Mouse (Mus musculus): ENCODE data around the gene Gba. TPM values are rescaled to one million over a fixed set of nuclear protein-coding genes. Genes with fewer than 3 reads are reported as not detected.

The Gba gene
- polyA plus RNA-seq, 1 experiment from 2014 or later: 48.8 TPM

DNA sequence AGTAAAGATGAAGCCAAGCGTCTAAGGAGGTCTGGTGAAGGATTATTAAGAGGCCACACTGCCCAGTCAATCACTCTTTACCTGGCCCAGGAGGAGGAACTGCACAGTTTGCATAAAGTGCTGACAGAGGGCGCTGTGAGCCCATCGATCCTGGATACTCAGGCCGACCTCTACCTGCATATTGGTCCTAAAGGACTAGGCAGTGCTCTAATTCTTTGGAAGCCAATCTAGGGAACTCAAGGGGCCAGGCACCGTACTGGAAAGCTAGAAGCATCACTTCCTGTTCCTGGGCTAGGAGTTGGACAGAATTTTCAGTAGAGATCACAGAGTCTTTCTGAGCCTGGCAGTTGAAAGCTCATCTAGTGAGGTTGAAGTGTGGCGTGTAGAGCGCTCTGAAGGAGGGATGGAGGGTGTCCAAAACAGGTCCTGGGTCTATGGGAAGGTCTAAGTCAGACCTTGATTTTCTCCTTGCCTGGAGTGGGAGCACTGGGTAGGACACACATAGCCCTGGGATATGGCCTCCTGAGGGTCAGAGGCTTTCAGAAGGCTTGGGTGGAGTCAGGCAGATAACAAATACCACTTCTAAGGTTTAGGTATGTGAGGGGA, 47.8 kb downstream of the Gba start:
- Histone ChIP-seq H3K27ac (no peak overlapping the region), H3K4me3 (replicated peaks; ENCODE audit: low read length) (no peak overlapping the region), H3K27me3 (ENCODE audit: control insufficient read depth, insufficient read depth, low read length) (no peaks in the 10 kb centered on the region), H3K4me1 (replicated peaks; ENCODE audit: control insufficient read depth, insufficient read depth, low read length) (peaks cover 16% of the 10 kb centered on the region), H3K36me3 (replicated peaks; ENCODE audit: control insufficient read depth, insufficient read depth) (peaks cover 12% of the 10 kb centered on the region; the same call in 1 of the 2 replicates), H3K9ac (no peak overlapping the region), H3K4me2 (replicated peaks) (no peak overlapping the region), H3K9me3 (ENCODE audit: control insufficient read depth, low read length) (no peaks in the 10 kb centered on the region)
- ATAC-seq (ENCODE audit: low FRiP score) (no peak), DNase-seq (ENCODE audit: low spot score) (no peak)
- WGBS: 21% methylated on average over 7 of the region's 7 CpGs

- no peak for ATAC-seq (ENCODE audit: low FRiP score)
- Histone ChIP-seq H3K4me3 (replicated peaks; ENCODE audit: low read length) (no peak overlapping the region), H3K27ac (no peak overlapping the region)
Observed at GRCm38 (mm10) chr3:89251365-89251895, 48.7 kb downstream of the Gba start.

GRCm38 (mm10) chr3:89254994-89255393, 52.3 kb downstream of the Gba start:
- Histone ChIP-seq H3K9me3 (ENCODE audit: control insufficient read depth, low read length) (no peaks in the 10 kb centered on the region), H3K4me3 (replicated peaks; ENCODE audit: low read length) (no peak overlapping the region), H3K36me3 (replicated peaks; ENCODE audit: control insufficient read depth, insufficient read depth) (no peaks in the 10 kb centered on the region), H3K27ac (no peak overlapping the region), H3K27me3 (ENCODE audit: control insufficient read depth, insufficient read depth, low read length) (no peaks in the 10 kb centered on the region), H3K4me2 (replicated peaks) (no peak overlapping the region), H3K4me1 (replicated peaks; ENCODE audit: control insufficient read depth, insufficient read depth, low read length) (0 out of 2 replicates have a peak, but pooled peaks cover 6% of the 10 kb centered on the region), H3K9ac (no peak overlapping the region)
- no peak for DNase-seq (ENCODE audit: low spot score)
- no peak for ATAC-seq (ENCODE audit: low FRiP score)
- WGBS: 92% methylated on average over 5 of the region's 5 CpGs

More at GRCm38 (mm10) chr3:89251365-89251895, 48.7 kb downstream of the Gba start:
- H3K36me3 ChIP-seq (replicated peaks; ENCODE audit: control insufficient read depth, insufficient read depth): peaks cover 12% of the 10 kb centered on the region; the same call in 1 of the 2 replicates
- H3K27me3 ChIP-seq (ENCODE audit: control insufficient read depth, insufficient read depth, low read length): no peaks in the 10 kb centered on the region
- H3K9me3 ChIP-seq (ENCODE audit: control insufficient read depth, low read length): no peaks in the 10 kb centered on the region
- no peak overlapping the region for H3K9ac ChIP-seq
- H3K4me2 ChIP-seq (replicated peaks): peak overlapping the region; percentile 26
- WGBS: 8% methylated on average over 17 of the region's 17 CpGs
- no peak for DNase-seq (ENCODE audit: low spot score)
- H3K4me1 ChIP-seq (replicated peaks; ENCODE audit: control insufficient read depth, insufficient read depth, low read length): peaks cover 16% of the 10 kb centered on the region

- Histone ChIP-seq H3K4me2 (replicated peaks) (no peak overlapping the region), H3K4me3 (replicated peaks; ENCODE audit: low read length) (no peak overlapping the region), H3K4me1 (replicated peaks; ENCODE audit: control insufficient read depth, insufficient read depth, low read length) (0 out of 2 replicates have a peak, but pooled peaks cover 5% of the 10 kb centered on the region), H3K36me3 (replicated peaks; ENCODE audit: control insufficient read depth, insufficient read depth) (no peaks in the 10 kb centered on the region), H3K9me3 (ENCODE audit: control insufficient read depth, low read length) (no peaks in the 10 kb centered on the region), H3K27ac (no peak overlapping the region), H3K27me3 (ENCODE audit: control insufficient read depth, insufficient read depth, low read length) (no peaks in the 10 kb centered on the region), H3K9ac (no peak overlapping the region)
- 82% methylated on average over 5 of the region's 5 CpGs for WGBS
- no peak for ATAC-seq (ENCODE audit: low FRiP score)
- no peak for DNase-seq (ENCODE audit: low spot score)
Observed at GRCm38 (mm10) chr3:89256177-89256576, 53.4 kb downstream of the Gba start.

MicroRNAs within 50 kb of the gene (microRNA counts, 519-probe panel; counts per million panel counts)
- 4,891 counts per million, percentile 51 among the panel's probes with 10 or more counts for microRNA mmu-miR-92b

Small RNA genes within 50 kb of the gene (microRNA-seq; reads per million reads assigned to microRNA genes)
- gene Mir92b: 2,494 reads per million, percentile 85 among the genes with 10 or more reads in this experiment

Other genes starting within 250 kb of the Gba start
- 95.7 and 117 TPM in 2 replicates for gene Rusc1, start 109.6 kb upstream of the Gba start, polyA plus RNA-seq (2014; fragmentation: Nextera tagmentation; extraction: Ambion mirVana)
- not detected in 2 replicates for gene Gm43738, start 101.8 kb upstream of the Gba start, polyA plus RNA-seq (2014; fragmentation: Nextera tagmentation; extraction: Ambion mirVana)
- 416 and 468 TPM in 2 replicates for gene Fdps, start 101.0 kb upstream of the Gba start, polyA plus RNA-seq (2014; fragmentation: Nextera tagmentation; extraction: Ambion mirVana)
- gene Pklr, start 66.8 kb upstream of the Gba start, polyA plus RNA-seq (2014; fragmentation: Nextera tagmentation; extraction: Ambion mirVana): 0.11 TPM in 1 of 2 replicates, not detected in the other
- 29.9 and 36.8 TPM in 2 replicates for gene Hcn3, start 42.7 kb upstream of the Gba start, polyA plus RNA-seq (2014; fragmentation: Nextera tagmentation; extraction: Ambion mirVana)
- gene Clk2, start 38.1 kb upstream of the Gba start, polyA plus RNA-seq (2014; fragmentation: Nextera tagmentation; extraction: Ambion mirVana): 19.0 and 19.2 TPM in 2 replicates
- 128 and 134 TPM in 2 replicates for gene Scamp3, start 25.5 kb upstream of the Gba start, polyA plus RNA-seq (2014; fragmentation: Nextera tagmentation; extraction: Ambion mirVana)
- gene Fam189b, start 19.8 kb upstream of the Gba start, polyA plus RNA-seq (2014; fragmentation: Nextera tagmentation; extraction: Ambion mirVana): 32.9 and 33.3 TPM in 2 replicates
- 29.0 and 31.0 TPM in 2 replicates for gene Thbs3, start 12.3 kb downstream of the Gba start, polyA plus RNA-seq (2014; fragmentation: Nextera tagmentation; extraction: Ambion mirVana)
- gene Mtx1, start 24.2 kb downstream of the Gba start, polyA plus RNA-seq (2014; fragmentation: Nextera tagmentation; extraction: Ambion mirVana): 144 and 148 TPM in 2 replicates
- 0.47 and 0.52 TPM in 2 replicates for gene Muc1, start 26.1 kb downstream of the Gba start, polyA plus RNA-seq (2014; fragmentation: Nextera tagmentation; extraction: Ambion mirVana)
- gene Krtcap2, start 43.0 kb downstream of the Gba start, polyA plus RNA-seq (2014; fragmentation: Nextera tagmentation; extraction: Ambion mirVana): 209 and 224 TPM in 2 replicates
- 65.8 and 66.5 TPM in 2 replicates for gene Trim46, start 43.4 kb downstream of the Gba start, polyA plus RNA-seq (2014; fragmentation: Nextera tagmentation; extraction: Ambion mirVana)
- gene Dpm3, start 56.4 kb downstream of the Gba start, polyA plus RNA-seq (2014; fragmentation: Nextera tagmentation; extraction: Ambion mirVana): 80.7 and 94.4 TPM in 2 replicates
- 36.0 and 38.8 TPM in 2 replicates for gene Slc50a1, start 67.6 kb downstream of the Gba start, polyA plus RNA-seq (2014; fragmentation: Nextera tagmentation; extraction: Ambion mirVana)
- 9.4 and 10.8 TPM in 2 replicates for gene Efna1, start 78.2 kb downstream of the Gba start, polyA plus RNA-seq (2014; fragmentation: Nextera tagmentation; extraction: Ambion mirVana)
- gene Efna3, start 120.0 kb downstream of the Gba start, polyA plus RNA-seq (2014; fragmentation: Nextera tagmentation; extraction: Ambion mirVana): 62.5 and 70.3 TPM in 2 replicates
- gene Efna4, start 135.1 kb downstream of the Gba start, polyA plus RNA-seq (2014; fragmentation: Nextera tagmentation; extraction: Ambion mirVana): 4.4 and 4.9 TPM in 2 replicates
- gene Adam15, start 147.1 kb downstream of the Gba start, polyA plus RNA-seq (2014; fragmentation: Nextera tagmentation; extraction: Ambion mirVana): 40.8 and 44.0 TPM in 2 replicates
- gene Dcst2, start 159.0 kb downstream of the Gba start, polyA plus RNA-seq (2014; fragmentation: Nextera tagmentation; extraction: Ambion mirVana): 0.12 and 0.21 TPM in 2 replicates
- 0.43 and 1.1 TPM in 2 replicates for gene Dcst1, start 162.3 kb downstream of the Gba start, polyA plus RNA-seq (2014; fragmentation: Nextera tagmentation; extraction: Ambion mirVana)
- gene Zbtb7b, start 191.8 kb downstream of the Gba start, polyA plus RNA-seq (2014; fragmentation: Nextera tagmentation; extraction: Ambion mirVana): 0.46 and 1.1 TPM in 2 replicates
- not detected in 2 replicates for gene Lenep, start 199.9 kb downstream of the Gba start, polyA plus RNA-seq (2014; fragmentation: Nextera tagmentation; extraction: Ambion mirVana)
- gene Flad1, start 208.9 kb downstream of the Gba start, polyA plus RNA-seq (2014; fragmentation: Nextera tagmentation; extraction: Ambion mirVana): 30.8 and 33.4 TPM in 2 replicates
- 94.0 and 99.4 TPM in 2 replicates for gene Cks1b, start 215.5 kb downstream of the Gba start, polyA plus RNA-seq (2014; fragmentation: Nextera tagmentation; extraction: Ambion mirVana)
- 12.1 and 13.9 TPM in 2 replicates for gene Shc1, start 215.5 kb downstream of the Gba start, polyA plus RNA-seq (2014; fragmentation: Nextera tagmentation; extraction: Ambion mirVana)
- gene Pygo2, start 227.3 kb downstream of the Gba start, polyA plus RNA-seq (2014; fragmentation: Nextera tagmentation; extraction: Ambion mirVana): 47.1 and 50.6 TPM in 2 replicates
- 9.8 and 12.8 TPM in 2 replicates for gene Pbxip1, start 233.8 kb downstream of the Gba start, polyA plus RNA-seq (2014; fragmentation: Nextera tagmentation; extraction: Ambion mirVana)